Mouse (Mus musculus): ENCODE measurements around the gene Zdhhc18. TPM values are rescaled to one million over a fixed set of nuclear protein-coding genes. Genes with fewer than 3 reads are reported as not detected.

Zdhhc18 gene
- total RNA-seq, 2 experiments from 2014 or later = 33.2 to 36.8 TPM

- no peak overlapping the region for H3K4me3 ChIP-seq
- H3K27ac ChIP-seq = no peak overlapping the region
- no peak for TF ChIP-seq CTCF (IDR thresholded peaks at IDR 0.05)
- intact Hi-C loops (cut with DNase I) = no loop called here
- no peak for DNase-seq (ENCODE audit: extremely low spot score in 1 of 2, low spot score in 2 of 2)
Measured at GRCm38 (mm10) chr4:133645680-133646079, 4.3 kb downstream of the Zdhhc18 start.

GRCm38 (mm10) chr4:133645195-133645594 lies 4.8 kb downstream of the Zdhhc18 start:
- intact Hi-C loops (cut with DNase I) = no loop called here
- Histone ChIP-seq H3K4me3 (no peak overlapping the region), H3K27ac (no peak overlapping the region)
- no peak for DNase-seq (ENCODE audit: extremely low spot score in 1 of 2, low spot score in 2 of 2)
- TF ChIP-seq CTCF (IDR thresholded peaks at IDR 0.05) = no peak; the same call in none of the 2 replicates

- no peak for TF ChIP-seq CTCF (IDR thresholded peaks at IDR 0.05)
- Histone ChIP-seq H3K27ac (no peak overlapping the region), H3K4me3 (no peak overlapping the region)
- intact Hi-C loops (cut with DNase I) = no loop called here
- DNase-seq (ENCODE audit: extremely low spot score in 1 of 2, low spot score in 2 of 2) = no peak
Measured at GRCm38 (mm10) chr4:133634043-133634410, 15.9 kb downstream of the Zdhhc18 start.

- TF ChIP-seq CTCF (IDR thresholded peaks at IDR 0.05) = peak; percentile 77
- peak overlapping the region; percentile 70 for H3K4me3 ChIP-seq
- DNase-seq (ENCODE audit: extremely low spot score in 1 of 2, low spot score in 2 of 2) = peak; percentile 89 to 93
- intact Hi-C loops (cut with DNase I) = no loop called here
- H3K27ac ChIP-seq = peak overlapping the region; percentile 76
Measured at GRCm38 (mm10) chr4:133633332-133634042, 16.5 kb downstream of the Zdhhc18 start.

GRCm38 (mm10) chr4:133632483-133633327 lies 17.2 kb downstream of the Zdhhc18 start:
- peak overlapping the region; percentile 73 for H3K27ac ChIP-seq
- H3K4me3 ChIP-seq = peak overlapping the region; percentile 70
- intact Hi-C loops (cut with DNase I) = no loop called here
- DNase-seq (ENCODE audit: extremely low spot score in 1 of 2, low spot score in 2 of 2) = peak; percentile 27 to 35
- no peak for TF ChIP-seq CTCF (IDR thresholded peaks at IDR 0.05)

- no peak for TF ChIP-seq CTCF (IDR thresholded peaks at IDR 0.05)
- DNase-seq (ENCODE audit: extremely low spot score in 1 of 2, low spot score in 2 of 2) = no peak
- Histone ChIP-seq H3K4me3 (peak overlapping the region; percentile 70), H3K27ac (peak overlapping the region; percentile 15)
- intact Hi-C loops (cut with DNase I) = no loop called here
Measured at GRCm38 (mm10) chr4:133631769-133632411, 18.1 kb downstream of the Zdhhc18 start.

GRCm38 (mm10) chr4:133631071-133631768 lies 18.7 kb downstream of the Zdhhc18 start:
- Histone ChIP-seq H3K27ac (no peak overlapping the region), H3K4me3 (no peak overlapping the region)
- no peak for DNase-seq (ENCODE audit: extremely low spot score in 1 of 2, low spot score in 2 of 2)
- no peak for TF ChIP-seq CTCF (IDR thresholded peaks at IDR 0.05)
- intact Hi-C loops (cut with DNase I) = no loop called here

GRCm38 (mm10) chr4:133630326-133630920 lies 19.5 kb downstream of the Zdhhc18 start:
- intact Hi-C loops (cut with DNase I) = no loop called here
- Histone ChIP-seq H3K4me3 (no peak overlapping the region), H3K27ac (no peak overlapping the region)
- no peak for DNase-seq (ENCODE audit: extremely low spot score in 1 of 2, low spot score in 2 of 2)
- no peak for TF ChIP-seq CTCF (IDR thresholded peaks at IDR 0.05)

- Histone ChIP-seq H3K27ac (no peak overlapping the region), H3K4me3 (no peak overlapping the region)
- DNase-seq (ENCODE audit: extremely low spot score in 1 of 2, low spot score in 2 of 2) = no peak
- TF ChIP-seq CTCF (IDR thresholded peaks at IDR 0.05) = no peak
- intact Hi-C loops (cut with DNase I) = no loop called here
Measured at GRCm38 (mm10) chr4:133629191-133629590, 20.8 kb downstream of the Zdhhc18 start.

GRCm38 (mm10) chr4:133628517-133628916 lies 21.4 kb downstream of the Zdhhc18 start:
- no peak for DNase-seq (ENCODE audit: extremely low spot score in 1 of 2, low spot score in 2 of 2)
- Histone ChIP-seq H3K4me3 (no peak overlapping the region), H3K27ac (no peak overlapping the region)
- intact Hi-C loops (cut with DNase I) = no loop called here
- TF ChIP-seq CTCF (IDR thresholded peaks at IDR 0.05) = no peak

GRCm38 (mm10) chr4:133627039-133627438 lies 22.9 kb downstream of the Zdhhc18 start:
- Histone ChIP-seq H3K4me3 (no peak overlapping the region), H3K27ac (no peak overlapping the region)

More at GRCm38 (mm10) chr4:133627039-133627438, 22.9 kb downstream of the Zdhhc18 start:
- intact Hi-C loops (cut with DNase I) = no loop called here
- DNase-seq (ENCODE audit: extremely low spot score in 1 of 2, low spot score in 2 of 2) = no peak
- TF ChIP-seq CTCF (IDR thresholded peaks at IDR 0.05) = no peak
